Comparison of ENCODE assay signal across 9 mouse cellular contexts in the genomic region with DNA sequence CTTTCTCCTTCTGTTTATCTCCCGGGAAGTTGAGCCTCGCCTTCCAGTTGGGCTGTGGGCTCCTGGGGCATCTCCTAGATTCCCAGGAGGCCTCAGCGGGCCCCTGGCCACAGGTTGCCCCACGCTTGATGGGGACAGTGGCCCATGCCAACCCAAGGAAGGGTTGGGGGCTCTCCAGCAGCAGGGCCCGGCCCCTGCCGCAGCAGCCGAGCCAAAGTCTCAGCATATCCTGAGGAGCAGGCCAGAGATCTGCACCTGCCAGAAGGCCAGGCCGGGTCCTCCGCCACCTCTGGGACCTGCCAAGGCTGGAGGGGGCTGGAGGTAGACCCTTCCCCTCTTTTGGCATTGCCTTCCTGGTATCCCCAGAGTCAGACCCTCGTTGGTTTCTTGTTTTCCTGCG. TPM values are rescaled to one million over a fixed set of nuclear protein-coding genes. Genes with fewer than 3 reads are reported as not detected.
A peak's percentile ranks its signal among the peaks of the same experiment; 100 is the strongest.
DNase-seq lines count a peak whose midpoint lies in the region; ATAC-seq and TF ChIP-seq lines count a peak whose summit lies in the region.
"Had no signal": no experiment of that assay in that cellular context is flagged by ENCODE, and none has a peak within 500 bp of the region (broad histone marks: within the 10 kb centered on the region; RNA-seq: fewer than 3 reads in every experiment).

No protein-coding gene starts in this region.

- H3K36me3 ChIP-seq in kidney, embryonic 15.5 days: no peaks in the 10 kb centered on the region
- no peaks in the 10 kb centered on the region for H3K36me3 ChIP-seq in embryonic facial prominence, embryonic 15.5 days
- H3K36me3 ChIP-seq in intestine, embryonic 15.5 days: no peaks in the 10 kb centered on the region
- no peaks in the 10 kb centered on the region for H3K36me3 ChIP-seq in neural tube, embryonic 12.5 days
- no peaks in the 10 kb centered on the region for H3K36me3 ChIP-seq in thymus, adult 2 months (ENCODE audit: control insufficient read depth, insufficient read depth, low read length)

- no peak for TF ChIP-seq POLR2A in thymus, adult 2 months (IDR thresholded peaks at IDR 0.05; ENCODE audit: control insufficient read depth, extremely low read depth, insufficient read depth, low read length, poor library complexity)

- H3K9me3 ChIP-seq in kidney, embryonic 15.5 days (replicated peaks): no peaks in the 10 kb centered on the region
- 0 out of 2 replicates have a peak, but pooled peaks cover 3% of the 10 kb centered on the region for H3K9me3 ChIP-seq in embryonic facial prominence, embryonic 15.5 days (replicated peaks)
- no peaks in the 10 kb centered on the region for H3K9me3 ChIP-seq in intestine, embryonic 15.5 days
- H3K9me3 ChIP-seq in neural tube, embryonic 12.5 days: no peaks in the 10 kb centered on the region

- WGBS in kidney, embryonic 15.5 days: 1% methylated on average over 9 of the region's 11 CpGs
- WGBS in embryonic facial prominence, embryonic 15.5 days: 4% methylated on average over 11 of the region's 11 CpGs
- WGBS in intestine, embryonic 15.5 days: 2% methylated on average over 11 of the region's 11 CpGs
- WGBS in neural tube, embryonic 12.5 days: under 1% methylated on average over 11 of the region's 11 CpGs
- WGBS in thymus, adult 2 months: 14% methylated on average over 11 of the region's 11 CpGs

- DNase-seq in kidney, postnatal 4 days: no peak
- DNase-seq in thymus, adult 2 months: no peak
- no peak for DNase-seq in cerebellum, adult 8-10 months
- DNase-seq: kidney, postnatal 14 days had no signal

- no peak overlapping the region for H3K9ac ChIP-seq in kidney, embryonic 15.5 days
- no peak overlapping the region for H3K9ac ChIP-seq in embryonic facial prominence, embryonic 15.5 days
- H3K9ac ChIP-seq in intestine, embryonic 15.5 days: no peak overlapping the region
- peak overlapping the region; percentile 68 for H3K9ac ChIP-seq in neural tube, embryonic 12.5 days

- no peak overlapping the region for H3K27ac ChIP-seq in kidney, embryonic 15.5 days
- H3K27ac ChIP-seq in embryonic facial prominence, embryonic 15.5 days (replicated peaks): no peak overlapping the region
- no peak overlapping the region for H3K27ac ChIP-seq in intestine, embryonic 15.5 days
- H3K27ac ChIP-seq in neural tube, embryonic 12.5 days: no peak overlapping the region
- H3K27ac ChIP-seq in thymus, adult 2 months (ENCODE audit: control insufficient read depth, insufficient read depth, low read length): no peak overlapping the region

- no peak for ATAC-seq in kidney, embryonic 15.5 days (replicated peaks; ENCODE audit: low FRiP score)
- no peak for ATAC-seq in embryonic facial prominence, embryonic 15.5 days (ENCODE audit: insufficient number of reproducible peaks, low FRiP score, low TSS enrichment, low read depth)
- ATAC-seq in intestine, embryonic 15.5 days: no peak
- ATAC-seq in neural tube, embryonic 12.5 days (ENCODE audit: low FRiP score, low read depth): peak; percentile 41; the same call in 1 of the 2 replicates
- ATAC-seq in activated CD4-positive, CD25-positive, alpha-beta regulatory T cell, adult 4 months: no peak

- no peak for TF ChIP-seq CTCF in thymus, adult 2 months (IDR thresholded peaks at IDR 0.05; ENCODE audit: borderline replicate concordance, control insufficient read depth, extremely low read depth, insufficient read depth, low read length, poor library complexity)

- H3K4me3 ChIP-seq in kidney, embryonic 15.5 days (replicated peaks): peak overlapping the region; percentile 52
- H3K4me3 ChIP-seq in embryonic facial prominence, embryonic 15.5 days (replicated peaks): peak overlapping the region; percentile 47; the same call in 1 of the 2 replicates
- H3K4me3 ChIP-seq in intestine, embryonic 15.5 days (replicated peaks): peak overlapping the region; percentile 46
- H3K4me3 ChIP-seq in neural tube, embryonic 12.5 days: peak overlapping the region; percentile 57
- no peak overlapping the region for H3K4me3 ChIP-seq in thymus, adult 2 months (ENCODE audit: control insufficient read depth, insufficient read depth, low read length)

- peak overlapping the region; percentile 85 for H3K4me2 ChIP-seq in kidney, embryonic 15.5 days
- H3K4me2 ChIP-seq in embryonic facial prominence, embryonic 15.5 days (replicated peaks): peak overlapping the region; percentile 83; the same call in 1 of the 2 replicates
- H3K4me2 ChIP-seq in intestine, embryonic 15.5 days (replicated peaks): peak overlapping the region; percentile 87
- H3K4me2 ChIP-seq in neural tube, embryonic 12.5 days (replicated peaks): peak overlapping the region; percentile 71

- H3K27me3 ChIP-seq in kidney, embryonic 15.5 days: peaks cover 80% of the 10 kb centered on the region
- peaks cover 71% of the 10 kb centered on the region for H3K27me3 ChIP-seq in embryonic facial prominence, embryonic 15.5 days
- H3K27me3 ChIP-seq in intestine, embryonic 15.5 days (replicated peaks): peaks cover 68% of the 10 kb centered on the region
- peaks cover 56% of the 10 kb centered on the region for H3K27me3 ChIP-seq in neural tube, embryonic 12.5 days (replicated peaks)
- no peaks in the 10 kb centered on the region; the same call in 1 of the 2 replicates for H3K27me3 ChIP-seq in thymus, adult 2 months (ENCODE audit: control insufficient read depth, insufficient read depth, low read length)

- H3K4me1 ChIP-seq in kidney, embryonic 15.5 days: peaks cover 21% of the 10 kb centered on the region
- H3K4me1 ChIP-seq in embryonic facial prominence, embryonic 15.5 days: peaks cover 16% of the 10 kb centered on the region
- peaks cover 11% of the 10 kb centered on the region; the same call in 1 of the 2 replicates for H3K4me1 ChIP-seq in intestine, embryonic 15.5 days (replicated peaks)
- peaks cover 29% of the 10 kb centered on the region for H3K4me1 ChIP-seq in neural tube, embryonic 12.5 days
- H3K4me1 ChIP-seq in thymus, adult 2 months (replicated peaks; ENCODE audit: control insufficient read depth, insufficient read depth, low read length): no peaks in the 10 kb centered on the region

RNA-seq across cellular contexts. Expression of gene Jph3, which starts 1.6 kb away (rescaled TPM):
- 0.85 and 1.3 TPM in 2 replicates for polyA plus RNA-seq in kidney, embryonic 15.5 days (2015; fragmentation: Nextera tagmentation; extraction: Ambion mirVana)
- polyA plus RNA-seq in embryonic facial prominence, embryonic 15.5 days (2015; fragmentation: Nextera tagmentation; extraction: Ambion mirVana): 1.8 and 2.6 TPM in 2 replicates
- polyA plus RNA-seq in intestine, embryonic 15.5 days (2015; fragmentation: Nextera tagmentation; extraction: Ambion mirVana): 4.5 and 5.1 TPM in 2 replicates
- 59.1 and 66.9 TPM in 2 replicates for polyA plus RNA-seq in neural tube, embryonic 12.5 days (2016; fragmentation: Nextera tagmentation; extraction: Ambion mirVana)
- polyA plus RNA-seq in thymus, adult 2 months (2012; rRNA removed): 0.07 TPM in 1 of 2 replicates, not detected in the other
- under 1 TPM in 1 of 2 experiments, not detected in 1; 0.12 TPM for polyA plus RNA-seq in activated CD4-positive, CD25-positive, alpha-beta regulatory T cell, adult 4 months (2017; shearing (Covaris generic))
